Mouse (Mus musculus): Measurements from ENCODE around the gene Tmem120b. TPM values are rescaled to one million over a fixed set of nuclear protein-coding genes. Genes with fewer than 3 reads are reported as not detected.

Tmem120b gene
- polyA plus RNA-seq, 1 experiment from 2014 or later, result 14.0 TPM

DNA sequence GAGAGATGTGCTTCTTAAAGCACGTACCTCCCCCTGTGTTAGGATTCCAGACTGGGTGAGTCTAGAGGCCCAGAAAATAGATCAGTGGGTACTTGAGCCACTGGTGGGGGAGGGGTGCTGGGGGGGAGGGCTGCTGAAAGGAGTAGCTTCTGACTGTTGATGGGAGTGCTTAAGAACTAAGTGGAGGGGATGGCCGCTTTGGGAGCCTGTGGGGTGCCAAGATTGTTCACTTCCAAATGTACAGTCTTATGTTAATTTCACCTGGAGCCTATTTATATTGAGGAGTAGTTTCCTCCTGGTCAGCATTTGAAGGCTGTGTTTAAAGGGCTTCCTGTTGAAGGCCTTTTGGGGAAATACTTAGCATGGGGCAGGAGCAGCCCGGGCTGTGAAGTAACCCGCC is 89.8 kb downstream of the Tmem120b start:
- Histone ChIP-seq H3K4me1 (replicated peaks; ENCODE audit: control insufficient read depth, insufficient read depth, low read length) (no peaks in the 10 kb centered on the region), H3K36me3 (replicated peaks; ENCODE audit: control insufficient read depth, insufficient read depth) (peaks cover 92% of the 10 kb centered on the region), H3K4me3 (replicated peaks; ENCODE audit: low read length) (no peak overlapping the region), H3K4me2 (replicated peaks) (no peak overlapping the region), H3K9me3 (ENCODE audit: control insufficient read depth, low read length) (no peaks in the 10 kb centered on the region), H3K27me3 (ENCODE audit: control insufficient read depth, insufficient read depth, low read length) (no peaks in the 10 kb centered on the region), H3K27ac (no peak overlapping the region), H3K9ac (no peak overlapping the region)
- WGBS, result 87% methylated on average over 4 of the region's 4 CpGs
- ATAC-seq (ENCODE audit: low FRiP score) (no peak), DNase-seq (ENCODE audit: low spot score) (no peak)

DNA sequence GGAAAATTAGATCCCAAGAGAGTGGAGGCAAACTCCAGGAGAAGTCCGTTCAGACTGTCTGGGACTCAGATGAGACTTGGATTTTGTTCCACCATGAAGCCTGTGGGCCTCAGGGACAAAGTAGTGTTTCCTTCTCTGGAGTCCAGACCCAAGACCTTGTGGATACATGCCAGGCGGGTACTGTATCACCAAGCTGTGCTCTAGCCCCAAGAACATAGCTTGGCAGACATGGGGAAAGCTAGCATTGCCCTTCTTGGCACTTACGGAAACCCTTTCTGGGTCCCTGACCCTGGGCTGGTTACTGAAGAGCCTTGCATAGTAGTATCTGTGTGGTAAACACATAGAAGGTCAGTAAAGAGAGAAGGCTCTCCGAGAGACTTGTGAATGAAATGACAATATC is 91.2 kb downstream of the Tmem120b start:
- Histone ChIP-seq H3K9me3 (ENCODE audit: control insufficient read depth, low read length) (no peaks in the 10 kb centered on the region), H3K4me1 (replicated peaks; ENCODE audit: control insufficient read depth, insufficient read depth, low read length) (no peaks in the 10 kb centered on the region), H3K4me2 (replicated peaks) (no peak overlapping the region), H3K27me3 (ENCODE audit: control insufficient read depth, insufficient read depth, low read length) (no peaks in the 10 kb centered on the region), H3K36me3 (replicated peaks; ENCODE audit: control insufficient read depth, insufficient read depth) (peaks cover 92% of the 10 kb centered on the region), H3K9ac (no peak overlapping the region), H3K27ac (no peak overlapping the region), H3K4me3 (replicated peaks; ENCODE audit: low read length) (no peak overlapping the region)
- ATAC-seq (ENCODE audit: low FRiP score) (no peak), DNase-seq (ENCODE audit: low spot score) (no peak)
- WGBS, result 94% methylated on average over 4 of the region's 4 CpGs

DNA sequence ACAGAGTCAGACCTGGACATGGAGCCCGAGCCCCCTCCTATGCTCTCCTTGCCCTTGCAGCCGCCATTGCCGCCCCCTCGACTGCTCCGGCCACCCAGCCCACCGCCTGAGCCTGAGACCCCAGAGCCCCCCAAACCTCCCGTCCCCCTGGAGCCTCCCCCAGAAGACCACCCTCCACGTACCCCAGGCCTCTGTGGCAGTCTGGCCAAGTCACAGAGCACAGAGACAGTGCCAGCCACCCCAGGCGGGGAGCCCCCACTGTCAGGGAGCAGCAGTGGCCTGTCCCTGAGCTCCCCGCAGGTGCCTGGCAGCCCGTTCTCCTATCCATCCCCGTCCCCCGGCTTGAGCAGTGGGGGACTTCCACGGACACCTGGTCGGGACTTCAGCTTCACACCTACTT is 91.7 kb downstream of the Tmem120b start:
- H3K9ac ChIP-seq, result no peak overlapping the region
- no peak for DNase-seq (ENCODE audit: low spot score)
- no peaks in the 10 kb centered on the region for H3K27me3 ChIP-seq (ENCODE audit: control insufficient read depth, insufficient read depth, low read length)
- H3K9me3 ChIP-seq (ENCODE audit: control insufficient read depth, low read length), result no peaks in the 10 kb centered on the region
- WGBS, result 96% methylated on average over 15 of the region's 15 CpGs
- no peak overlapping the region for H3K4me3 ChIP-seq (replicated peaks; ENCODE audit: low read length)
- H3K4me1 ChIP-seq (replicated peaks; ENCODE audit: control insufficient read depth, insufficient read depth, low read length), result no peaks in the 10 kb centered on the region
- ATAC-seq (ENCODE audit: low FRiP score), result no peak
- H3K36me3 ChIP-seq (replicated peaks; ENCODE audit: control insufficient read depth, insufficient read depth), result peaks cover 91% of the 10 kb centered on the region
- H3K4me2 ChIP-seq (replicated peaks), result no peak overlapping the region
- no peak overlapping the region for H3K27ac ChIP-seq

DNA sequence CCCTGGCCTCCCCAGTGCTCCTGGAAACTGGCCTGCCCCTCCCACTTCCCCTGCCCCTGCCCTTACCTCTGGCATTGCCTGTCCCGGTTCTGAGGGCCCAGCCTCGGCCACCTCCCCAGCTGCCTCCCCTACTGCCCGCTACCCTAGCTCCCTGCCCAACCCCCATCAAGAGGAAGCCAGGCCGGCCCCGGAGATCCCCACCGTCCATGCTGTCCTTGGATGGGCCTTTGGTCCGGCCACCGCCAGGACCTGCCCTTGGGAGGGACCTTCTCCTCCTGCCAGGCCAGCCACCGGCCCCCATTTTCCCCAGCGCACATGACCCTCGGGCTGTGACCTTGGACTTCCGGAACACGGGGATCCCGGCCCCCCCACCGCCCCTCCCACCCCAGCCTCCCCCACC is 92.1 kb downstream of the Tmem120b start:
- Histone ChIP-seq H3K9ac (no peak overlapping the region), H3K27me3 (ENCODE audit: control insufficient read depth, insufficient read depth, low read length) (no peaks in the 10 kb centered on the region), H3K9me3 (ENCODE audit: control insufficient read depth, low read length) (no peaks in the 10 kb centered on the region), H3K4me3 (replicated peaks; ENCODE audit: low read length) (no peak overlapping the region), H3K4me2 (replicated peaks) (no peak overlapping the region), H3K27ac (no peak overlapping the region), H3K4me1 (replicated peaks; ENCODE audit: control insufficient read depth, insufficient read depth, low read length) (no peaks in the 10 kb centered on the region), H3K36me3 (replicated peaks; ENCODE audit: control insufficient read depth, insufficient read depth) (peaks cover 88% of the 10 kb centered on the region)
- WGBS, result 94% methylated on average over 13 of the region's 15 CpGs
- ATAC-seq (ENCODE audit: low FRiP score) (no peak), DNase-seq (ENCODE audit: low spot score) (no peak)

GRCm38 (mm10) chr5:123162942-123163341 is 94.7 kb downstream of the Tmem120b start:
- H3K27ac ChIP-seq, result no peak overlapping the region
- DNase-seq (ENCODE audit: low spot score), result no peak
- no peak overlapping the region for H3K9ac ChIP-seq
- H3K36me3 ChIP-seq (replicated peaks; ENCODE audit: control insufficient read depth, insufficient read depth), result peaks cover 85% of the 10 kb centered on the region
- H3K4me3 ChIP-seq (replicated peaks; ENCODE audit: low read length), result no peak overlapping the region
- H3K4me2 ChIP-seq (replicated peaks), result no peak overlapping the region
- no peaks in the 10 kb centered on the region for H3K4me1 ChIP-seq (replicated peaks; ENCODE audit: control insufficient read depth, insufficient read depth, low read length)
- 87% methylated on average over 9 of the region's 9 CpGs for WGBS
- ATAC-seq (ENCODE audit: low FRiP score), result no peak
- H3K9me3 ChIP-seq (ENCODE audit: control insufficient read depth, low read length), result no peaks in the 10 kb centered on the region
- H3K27me3 ChIP-seq (ENCODE audit: control insufficient read depth, insufficient read depth, low read length), result no peaks in the 10 kb centered on the region

DNA sequence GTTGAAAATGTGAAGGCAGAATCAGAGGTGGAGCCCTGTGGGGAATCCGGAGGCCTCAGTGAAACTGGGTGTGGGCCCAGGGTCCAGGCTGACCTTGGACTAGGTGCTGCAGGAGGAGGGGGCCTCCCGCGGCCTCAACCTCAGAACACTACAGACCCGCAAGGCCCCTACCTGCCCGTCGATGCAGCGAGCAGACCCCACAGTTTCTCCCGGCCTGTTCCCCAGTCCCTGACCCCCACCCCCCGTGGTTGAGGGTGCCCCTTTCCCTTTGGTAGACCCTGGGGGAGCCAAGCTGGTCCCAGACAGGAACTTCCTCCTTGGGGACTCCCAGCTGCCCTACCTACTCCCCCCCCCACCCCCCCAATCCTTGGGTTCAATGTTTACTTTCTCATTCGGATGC is 98.2 kb downstream of the Tmem120b start:
- H3K4me2 ChIP-seq (replicated peaks), result no peak overlapping the region
- peaks cover 50% of the 10 kb centered on the region for H3K36me3 ChIP-seq (replicated peaks; ENCODE audit: control insufficient read depth, insufficient read depth)
- H3K4me1 ChIP-seq (replicated peaks; ENCODE audit: control insufficient read depth, insufficient read depth, low read length), result no peaks in the 10 kb centered on the region; the same call in 1 of the 2 replicates
- DNase-seq (ENCODE audit: low spot score) (no peak), ATAC-seq (ENCODE audit: low FRiP score) (no peak)
- WGBS, result 89% methylated on average over 10 of the region's 10 CpGs
- no peaks in the 10 kb centered on the region for H3K9me3 ChIP-seq (ENCODE audit: control insufficient read depth, low read length)
- no peak overlapping the region for H3K9ac ChIP-seq
- no peak overlapping the region for H3K27ac ChIP-seq
- no peak overlapping the region for H3K4me3 ChIP-seq (replicated peaks; ENCODE audit: low read length)
- no peaks in the 10 kb centered on the region for H3K27me3 ChIP-seq (ENCODE audit: control insufficient read depth, insufficient read depth, low read length)

Other genes starting within 250 kb of the Tmem120b start
- 487 and 525 TPM in 2 replicates for gene Anapc5, start 247.1 kb upstream of the Tmem120b start, polyA plus RNA-seq (2014; fragmentation: Nextera tagmentation; extraction: Ambion mirVana)
- 46.2 and 54.8 TPM in 2 replicates for gene Rnf34, start 218.4 kb upstream of the Tmem120b start, polyA plus RNA-seq (2014; fragmentation: Nextera tagmentation; extraction: Ambion mirVana)
- gene Kdm2b, start 78.6 kb upstream of the Tmem120b start, polyA plus RNA-seq (2014; fragmentation: Nextera tagmentation; extraction: Ambion mirVana), result 80.8 and 87.1 TPM in 2 replicates
- gene Orai1, start 53.3 kb upstream of the Tmem120b start, polyA plus RNA-seq (2014; fragmentation: Nextera tagmentation; extraction: Ambion mirVana), result 16.2 and 18.0 TPM in 2 replicates
- 0.79 TPM in 1 of 2 replicates, not detected in the other for gene Morn3, start 21.4 kb upstream of the Tmem120b start, polyA plus RNA-seq (2014; fragmentation: Nextera tagmentation; extraction: Ambion mirVana)
- 13.0 and 17.5 TPM in 2 replicates for gene Rhof, start 64.3 kb downstream of the Tmem120b start, polyA plus RNA-seq (2014; fragmentation: Nextera tagmentation; extraction: Ambion mirVana)
- 12.6 and 12.7 TPM in 2 replicates for gene Setd1b, start 73.8 kb downstream of the Tmem120b start, polyA plus RNA-seq (2014; fragmentation: Nextera tagmentation; extraction: Ambion mirVana)
- gene Psmd9, start 101.0 kb downstream of the Tmem120b start, polyA plus RNA-seq (2014; fragmentation: Nextera tagmentation; extraction: Ambion mirVana), result 59.1 and 66.8 TPM in 2 replicates
- not detected in 2 replicates for gene Hpd, start 114.3 kb downstream of the Tmem120b start, polyA plus RNA-seq (2014; fragmentation: Nextera tagmentation; extraction: Ambion mirVana)
- gene Wdr66, start 183.7 kb downstream of the Tmem120b start, polyA plus RNA-seq (2014; fragmentation: Nextera tagmentation; extraction: Ambion mirVana), result 1.6 TPM in 2 replicates

All from hindbrain, embryonic 14.5 days (tissue).